Mouse (Mus musculus) A20 (cell line): ENCODE data around the gene Man1a2.

Experiments
- DNase-seq: peaks from one replicate; pipeline ENCODE4 v3.0.0-alpha.2; 2011; ENCODE audit warnings: low read depth, low spot score

Gene Man1a2

DNA sequence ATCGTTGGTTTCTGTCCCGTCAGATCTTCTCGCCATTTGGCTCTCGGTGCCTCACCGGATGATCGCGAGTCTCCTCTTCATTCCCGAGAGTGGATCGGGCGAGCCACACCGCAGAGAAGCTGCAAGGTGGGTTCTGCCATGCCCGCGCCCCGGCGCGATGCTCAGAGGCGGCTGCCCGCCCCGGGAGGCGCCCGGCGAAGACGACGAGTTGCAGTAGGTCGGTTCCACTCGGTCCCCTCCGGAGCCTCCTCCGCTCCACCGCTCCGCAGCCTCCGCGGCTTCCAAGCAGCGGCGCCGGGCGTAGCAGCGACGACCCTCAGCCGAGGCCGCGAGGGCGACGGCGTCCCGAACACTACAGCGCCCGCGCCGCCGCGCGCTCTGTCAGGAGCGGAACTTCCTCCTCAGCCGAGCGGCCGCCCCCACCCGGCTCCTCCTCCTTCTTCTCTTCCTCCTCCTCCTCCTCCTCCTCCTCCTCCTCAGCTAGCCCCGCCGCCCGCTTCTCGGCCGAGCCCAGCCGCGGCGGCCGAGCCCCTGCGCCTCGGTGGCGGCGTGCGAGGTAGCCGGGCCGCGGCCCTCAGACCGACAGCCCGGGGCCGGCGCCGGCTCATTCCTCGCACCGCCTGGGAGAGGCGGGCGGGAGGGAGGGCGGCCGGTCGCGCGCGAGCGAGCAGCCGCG, at the start of gene Man1a2:
TSS of gene Man1a2 (minus strand) at position 417 of the 676 bp plus-strand sequence.
- peak; percentile 91 for DNase-seq

DNA sequence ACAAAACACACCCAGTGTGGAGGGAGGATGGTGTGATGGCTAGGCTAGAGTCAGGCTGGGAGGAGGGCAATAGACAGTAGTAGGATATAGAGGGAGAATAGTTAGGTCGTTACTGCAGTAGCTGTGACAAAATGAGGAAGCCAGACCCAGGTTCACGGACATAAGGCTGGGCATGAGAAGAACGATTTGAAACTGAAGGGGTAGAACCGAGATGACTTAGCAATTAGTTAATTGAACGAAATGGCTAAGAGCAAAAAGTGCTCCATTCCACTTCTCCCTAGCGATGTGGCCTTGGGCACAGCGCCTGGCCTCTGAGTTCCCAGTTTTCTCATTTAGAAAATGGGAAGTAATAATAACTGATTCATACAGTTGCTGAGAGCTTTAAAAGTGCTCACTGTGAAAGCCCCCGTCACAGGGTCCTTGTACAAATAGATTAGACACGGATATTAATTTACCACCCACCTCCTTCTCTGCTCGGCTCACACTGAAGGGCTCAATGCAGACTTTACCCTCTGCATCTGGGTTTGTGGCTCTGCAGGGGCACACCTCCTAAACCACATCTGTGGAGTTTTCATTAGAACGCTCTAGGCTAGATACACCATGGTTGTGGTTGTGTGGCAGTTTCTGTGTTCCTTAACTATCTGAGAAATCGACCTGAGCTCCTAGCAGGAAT, 49.3 kb upstream of the Man1a2 start:
- DNase-seq = peak; percentile 35

DNA sequence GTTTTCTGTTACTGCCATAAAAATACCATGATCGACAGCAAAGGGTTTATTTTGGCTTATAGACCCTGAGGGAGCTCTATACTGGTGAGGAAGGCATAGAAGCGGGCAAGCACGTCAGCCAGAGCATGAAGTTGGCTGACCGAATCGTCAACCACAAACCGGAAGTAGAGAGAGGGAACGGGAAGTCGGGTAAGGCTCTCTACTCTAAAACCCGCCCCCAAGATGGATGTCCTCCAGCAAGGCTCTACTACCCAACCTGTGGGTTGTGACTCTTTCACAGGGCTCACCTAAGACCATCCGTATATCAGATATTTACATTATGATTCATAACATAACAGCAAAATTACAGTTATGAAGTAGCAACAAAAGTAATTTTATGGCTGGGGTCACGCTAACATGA, 46.6 kb upstream of the Man1a2 start:
- DNase-seq = no peak

DNA sequence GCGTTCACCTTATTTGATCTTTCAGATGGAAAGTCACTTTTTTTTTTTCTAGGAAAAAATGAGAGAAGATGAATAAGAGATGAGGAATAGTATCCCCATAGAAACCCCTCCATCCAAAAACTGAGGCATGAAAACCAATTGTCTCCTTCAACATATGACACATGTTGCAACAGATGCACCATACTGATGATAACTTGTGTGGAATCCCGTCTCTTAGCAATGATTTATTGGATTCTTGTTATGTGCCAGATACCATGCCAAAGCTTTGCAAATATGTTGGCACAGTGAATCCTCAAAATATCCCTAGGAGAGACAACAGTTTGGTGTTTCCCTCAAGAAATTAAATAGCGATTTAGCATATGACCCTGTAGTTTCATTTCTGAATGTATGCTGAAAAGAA, 46.0 kb upstream of the Man1a2 start:
- DNase-seq = no peak

DNA sequence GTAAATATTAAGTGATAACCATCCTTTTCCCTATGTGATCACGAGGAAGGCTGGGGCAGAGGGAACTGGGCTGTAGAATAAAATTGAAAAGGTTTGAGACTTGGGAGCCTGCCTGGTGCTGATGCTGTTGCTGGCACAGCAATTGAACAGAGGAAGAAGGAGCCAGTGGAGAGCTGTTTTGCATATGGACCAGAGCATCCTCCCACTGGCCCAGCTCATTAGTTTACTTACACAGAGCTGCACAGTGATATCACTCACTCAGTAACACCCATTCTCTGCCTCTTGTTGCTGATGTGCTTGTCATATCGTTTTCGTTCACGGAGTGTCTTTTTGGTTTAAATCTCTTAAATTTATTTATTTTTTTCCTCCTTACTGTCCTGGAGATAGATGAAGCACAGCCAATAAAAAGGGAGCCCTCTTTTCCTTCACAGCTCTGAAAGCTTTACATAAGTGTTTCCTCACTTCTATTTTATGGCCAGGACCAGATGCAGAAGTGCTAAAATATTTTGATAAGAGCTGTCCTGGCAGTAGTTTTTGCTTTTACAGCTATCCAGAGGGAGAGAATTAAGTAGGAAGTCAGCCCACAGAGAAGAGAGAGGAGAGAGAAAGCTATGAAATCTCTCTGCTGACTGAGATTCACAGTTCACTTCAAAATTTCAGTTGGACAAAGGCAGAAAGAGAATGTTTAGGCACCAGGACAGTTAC, 42.9 kb upstream of the Man1a2 start:
- no peak for DNase-seq

DNA sequence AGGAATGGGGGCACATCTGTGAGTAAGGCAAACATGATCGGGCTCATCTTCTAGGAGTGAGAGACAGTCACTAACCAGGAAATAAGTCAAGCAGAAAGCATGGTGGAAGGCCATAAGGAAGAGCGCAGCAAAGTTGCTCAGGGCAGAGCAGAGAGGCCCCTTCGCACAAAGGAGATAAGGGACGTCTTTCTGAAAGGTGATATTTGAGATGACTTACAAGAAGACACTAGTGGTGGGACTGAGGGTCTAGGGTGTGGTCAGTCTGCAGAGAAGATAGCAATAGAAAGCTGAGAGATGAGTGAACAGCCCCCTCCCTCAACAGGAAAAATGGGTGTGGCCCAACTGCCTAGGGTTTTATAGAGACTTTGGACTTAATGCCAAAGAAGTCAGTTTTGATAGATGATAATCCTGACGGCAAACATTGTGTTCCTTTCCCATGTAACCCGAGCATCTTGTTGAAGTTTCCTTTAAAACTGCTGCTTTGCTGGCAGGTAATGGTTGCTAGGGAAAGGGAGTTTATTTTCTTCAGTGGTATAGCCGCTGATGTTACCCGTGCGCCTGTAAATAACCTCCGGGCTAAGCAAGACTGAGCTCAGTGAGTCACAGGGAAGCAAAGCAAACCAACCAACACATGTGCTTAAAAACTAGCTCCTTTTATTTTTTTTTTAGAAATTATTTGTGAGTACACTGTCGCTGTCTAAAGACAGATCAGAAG, 40.8 kb upstream of the Man1a2 start:
- DNase-seq = no peak

DNA sequence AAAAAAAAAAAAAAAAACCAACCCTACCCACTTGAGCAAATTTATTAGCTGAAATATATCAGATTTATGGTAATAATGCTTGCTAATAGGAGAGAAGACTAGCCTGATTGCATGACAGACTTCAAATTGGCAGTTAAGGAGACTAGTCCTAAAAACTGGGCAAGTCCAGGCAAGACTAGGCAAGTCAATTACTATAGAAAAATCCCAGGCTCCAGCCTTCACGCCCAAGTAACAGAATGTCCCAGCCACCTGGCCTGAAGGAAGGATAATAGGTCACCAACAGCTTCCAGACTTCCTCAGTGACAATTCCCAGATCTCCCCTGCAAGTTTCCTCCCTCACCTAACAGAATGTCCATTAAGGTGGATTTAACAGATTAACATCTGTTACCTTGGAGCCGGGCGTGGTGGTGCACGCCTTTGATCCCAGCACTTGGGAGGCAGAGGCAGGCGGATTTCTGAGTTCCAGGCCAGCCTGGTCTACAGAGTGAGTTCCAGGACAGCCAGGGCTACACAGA, 35.5 kb upstream of the Man1a2 start:
- no peak for DNase-seq

DNA sequence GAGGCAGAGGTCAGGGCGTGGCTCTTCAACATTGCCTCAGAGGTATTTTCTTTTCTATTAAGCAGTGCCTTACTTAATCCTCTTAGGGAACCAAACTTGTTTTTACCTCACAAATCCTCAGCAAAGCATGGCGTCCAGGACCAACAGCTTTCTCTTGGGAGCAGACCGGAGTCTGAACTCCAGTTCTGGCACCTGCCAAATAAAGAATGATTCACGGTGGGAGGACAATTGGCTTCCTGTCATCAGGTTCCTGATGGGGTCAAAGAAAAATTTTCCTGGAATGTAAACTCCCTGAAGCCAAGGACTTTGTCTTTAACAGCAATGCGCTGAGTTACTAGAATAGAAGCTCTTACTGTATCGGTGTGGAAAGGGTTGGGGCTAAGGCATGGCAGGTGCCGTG, 30.9 kb upstream of the Man1a2 start:
- DNase-seq = no peak

DNA sequence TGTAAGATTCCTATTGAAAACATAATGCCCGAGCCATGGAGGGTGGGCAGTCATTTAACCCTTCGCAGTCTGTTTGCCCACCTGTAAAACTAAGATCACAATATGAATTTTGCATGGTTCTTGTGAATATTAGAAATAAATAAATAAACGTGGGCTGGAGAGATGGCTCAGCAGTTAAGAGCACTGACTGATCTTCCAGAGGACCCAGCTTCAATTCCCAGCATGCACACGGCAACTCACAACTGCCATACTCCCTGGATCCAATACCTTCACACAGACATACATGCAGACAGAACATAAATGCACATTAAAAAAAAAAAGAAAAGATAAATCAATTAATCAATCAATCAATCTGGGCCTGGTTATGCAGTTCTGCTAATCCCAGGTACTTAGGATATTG, 30.1 kb upstream of the Man1a2 start:
- DNase-seq = no peak

DNA sequence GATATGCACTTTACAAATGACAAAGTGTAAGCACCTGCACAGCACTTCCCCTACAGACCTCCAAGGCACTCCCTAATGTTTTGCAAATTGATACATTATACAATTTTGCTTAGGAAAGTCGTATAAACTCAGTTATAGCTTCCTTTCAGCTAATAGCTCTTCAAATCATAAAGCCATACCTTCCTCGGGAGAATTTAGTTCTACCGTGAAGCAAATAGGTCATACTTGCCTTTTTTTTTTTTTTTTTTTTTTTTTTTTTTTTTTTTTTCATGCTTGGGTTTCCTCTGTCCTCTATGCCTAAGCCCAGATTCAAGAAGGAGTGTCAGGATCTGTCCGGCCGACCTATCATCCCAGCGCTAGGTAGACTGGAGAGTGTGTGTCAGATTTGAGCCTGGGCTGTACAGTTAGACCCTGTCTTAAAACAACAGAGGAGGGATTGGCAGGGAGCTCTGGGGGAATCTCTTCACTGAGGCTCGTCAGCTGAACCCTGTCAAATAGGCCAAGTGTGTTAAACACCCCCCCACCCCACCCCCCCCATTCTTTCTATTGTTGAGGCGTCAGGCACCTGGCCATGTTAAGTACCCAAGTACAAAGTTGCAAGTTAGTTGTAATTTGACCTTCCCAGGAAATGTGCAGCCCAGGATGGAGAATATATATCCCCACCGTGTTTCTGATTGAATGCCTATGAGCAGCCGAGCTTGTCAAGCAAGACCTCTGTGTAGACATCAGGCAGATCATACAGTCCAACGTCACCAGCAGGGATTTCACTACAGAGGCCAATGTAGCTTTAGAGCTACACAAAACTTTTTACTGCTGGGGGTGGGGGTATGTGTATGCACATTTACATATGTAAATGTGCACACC, 28.1 kb upstream of the Man1a2 start:
- DNase-seq = peak; percentile 48

DNA sequence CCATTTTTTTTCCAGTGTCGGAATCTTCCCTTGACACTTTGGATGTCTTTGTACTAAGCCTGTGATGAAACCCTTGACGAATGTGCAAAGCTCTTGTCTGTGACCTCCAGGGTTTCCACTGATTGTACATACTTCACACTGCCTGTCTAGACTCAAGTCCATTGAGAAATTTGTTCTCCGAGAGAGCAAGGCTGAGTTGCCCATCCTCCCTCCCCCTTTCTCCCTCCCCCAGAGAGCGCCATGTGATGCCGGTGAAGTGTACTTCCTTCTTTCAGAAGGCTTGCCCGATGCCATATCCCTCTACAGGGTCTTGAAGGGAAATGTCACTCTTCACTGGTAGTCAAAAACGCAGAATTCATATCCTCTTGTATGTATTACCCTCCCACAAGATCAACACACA, 26.8 kb upstream of the Man1a2 start:
- DNase-seq = no peak

DNA sequence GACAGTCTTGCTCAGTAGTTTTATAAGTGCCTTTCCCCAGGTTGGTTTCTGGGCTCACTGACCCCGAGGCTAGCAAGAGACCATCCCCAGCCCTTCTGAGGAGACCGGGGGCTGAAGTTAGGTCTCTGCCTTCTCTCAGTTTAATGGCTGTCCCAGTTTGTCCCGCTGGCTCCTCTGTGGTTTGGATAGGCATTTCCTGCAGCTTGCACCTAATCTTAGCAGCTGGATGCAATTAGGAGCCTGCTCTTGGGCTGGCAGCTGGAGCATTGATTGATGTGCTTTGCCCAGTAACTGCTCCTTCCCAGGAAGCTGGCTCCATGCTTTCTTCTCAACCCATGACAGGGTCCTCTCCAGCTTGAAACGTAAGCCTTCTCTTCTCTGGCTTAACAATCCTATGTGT, 26.2 kb upstream of the Man1a2 start:
- DNase-seq = no peak

DNA sequence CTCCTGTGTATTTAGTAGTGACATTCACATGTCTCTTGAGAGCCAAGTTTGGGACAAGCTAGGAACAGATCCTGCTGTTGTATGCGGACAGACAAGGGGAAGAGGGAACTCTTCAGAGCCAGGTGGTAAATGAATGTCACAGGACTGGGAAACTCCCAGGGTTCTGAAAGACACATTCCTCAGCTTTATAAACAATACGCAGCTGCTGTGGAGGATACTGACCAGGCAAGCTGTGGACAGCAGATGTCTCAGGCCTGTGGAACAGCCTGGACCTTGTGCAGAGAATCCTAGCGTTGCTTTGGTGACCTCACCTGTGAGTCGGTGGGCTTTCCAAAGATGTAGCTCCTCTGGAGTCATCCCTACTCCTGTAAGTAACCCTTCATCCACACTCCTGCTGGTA, 21.8 kb upstream of the Man1a2 start:
- DNase-seq = no peak

DNA sequence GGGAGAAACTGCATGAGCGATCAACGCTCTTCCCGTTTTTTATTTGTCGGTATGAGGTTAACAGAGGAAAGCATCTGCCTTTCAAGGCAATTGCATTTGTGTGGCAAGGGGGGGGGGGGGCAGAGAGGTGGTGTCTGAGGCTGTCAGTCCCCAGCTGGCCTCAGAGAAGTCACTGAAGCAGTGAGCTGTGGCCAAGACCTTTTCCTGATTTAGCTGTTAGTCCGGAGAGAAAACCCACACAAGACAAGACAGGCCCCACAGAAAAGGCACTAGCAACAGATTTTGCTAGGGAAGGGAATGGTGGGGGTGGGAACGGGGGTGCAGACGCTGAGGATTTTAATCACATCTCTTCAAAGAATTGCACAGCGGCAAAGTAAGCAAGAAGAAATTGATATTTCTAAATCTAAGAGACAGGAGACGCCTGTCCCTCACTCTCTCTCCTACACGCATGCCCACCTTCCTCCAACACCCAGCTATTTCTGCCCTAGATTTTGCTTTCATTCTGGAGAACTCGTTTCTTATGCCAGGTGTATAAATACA, 19.9 kb upstream of the Man1a2 start:
- DNase-seq = peak; percentile 85

DNA sequence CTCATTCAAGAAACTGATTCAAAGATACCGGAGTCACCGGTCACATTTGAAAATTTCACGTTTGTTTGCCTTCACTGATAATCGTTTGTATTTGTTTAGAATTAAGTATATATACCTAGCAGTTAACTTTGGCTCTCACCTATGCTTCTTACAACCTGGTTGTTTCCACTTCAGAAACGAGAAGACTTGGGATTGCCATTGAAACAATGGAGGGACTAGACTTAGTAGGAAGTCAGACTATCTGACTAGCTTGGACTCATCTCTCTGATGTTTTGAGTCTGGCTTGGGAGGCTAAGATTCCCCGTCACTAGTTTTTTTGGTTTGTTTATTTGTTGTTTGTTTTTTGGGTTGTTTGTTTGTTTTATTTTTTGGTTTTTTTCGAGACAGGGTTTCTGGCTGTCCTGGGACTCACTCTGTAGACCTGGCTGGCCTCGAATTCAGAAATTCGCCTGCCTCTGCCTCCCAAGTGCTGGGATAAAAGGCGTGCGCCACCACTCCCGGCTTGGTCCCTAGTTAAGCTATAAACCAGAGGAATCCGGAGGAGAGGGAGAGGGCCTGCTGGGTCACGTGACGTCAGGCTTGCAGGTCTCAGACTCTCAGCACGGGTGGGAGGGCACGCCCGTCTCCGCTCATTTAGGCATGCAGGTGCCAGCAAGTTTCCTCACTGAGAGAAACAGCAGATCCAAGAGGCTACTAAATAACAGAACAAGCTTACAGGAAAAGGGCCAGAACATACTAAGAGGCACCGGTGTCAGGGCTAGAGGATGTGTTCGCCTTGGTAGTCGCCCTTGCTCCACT, 18.7 kb upstream of the Man1a2 start:
- peak; percentile 70 for DNase-seq

DNA sequence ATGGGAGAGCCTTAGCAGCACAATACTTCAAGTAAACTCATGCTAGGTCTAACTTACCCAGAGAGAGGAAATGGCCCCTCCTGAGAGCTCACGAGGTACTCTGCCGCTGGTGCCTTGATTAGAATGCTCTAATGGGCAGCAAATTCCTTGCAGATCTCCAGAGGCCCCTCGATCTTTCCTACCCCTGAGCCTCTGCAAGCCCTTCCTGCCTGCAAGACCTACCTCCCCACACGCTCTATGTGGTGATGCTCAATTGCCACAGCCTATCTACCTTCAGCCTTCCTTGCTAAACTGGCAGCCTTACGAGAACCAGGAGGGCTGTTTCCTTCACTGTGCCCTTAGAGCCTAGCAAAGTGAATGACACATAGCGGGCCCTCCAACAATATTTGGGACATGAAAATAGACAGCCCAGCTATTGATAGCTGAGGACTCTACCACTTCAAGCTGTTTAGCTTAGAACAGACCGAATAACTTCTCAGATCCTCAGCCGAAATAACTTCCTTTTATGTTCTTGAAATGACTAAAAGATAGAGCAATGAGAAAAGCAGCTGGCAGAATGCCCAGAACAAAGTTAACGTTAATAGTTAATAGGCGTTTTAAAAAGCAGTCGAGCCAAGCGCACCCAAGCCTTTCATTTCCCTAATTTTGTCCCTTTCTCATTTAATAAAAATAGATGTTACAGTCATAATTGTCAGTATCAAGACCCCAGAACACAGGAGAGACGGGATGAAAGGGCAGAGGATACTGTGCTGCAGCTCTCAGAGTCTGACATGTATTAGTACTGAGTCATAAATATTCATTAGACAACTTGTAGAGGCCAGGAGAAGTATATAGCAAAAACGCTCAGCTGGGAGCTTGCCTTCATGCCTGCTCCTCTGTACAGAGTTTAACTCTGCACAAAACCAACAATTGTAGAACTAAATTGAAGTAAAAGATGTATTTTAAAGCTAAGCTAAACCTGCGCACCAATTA, 17.9 kb upstream of the Man1a2 start:
- DNase-seq = peak; percentile 91

DNA sequence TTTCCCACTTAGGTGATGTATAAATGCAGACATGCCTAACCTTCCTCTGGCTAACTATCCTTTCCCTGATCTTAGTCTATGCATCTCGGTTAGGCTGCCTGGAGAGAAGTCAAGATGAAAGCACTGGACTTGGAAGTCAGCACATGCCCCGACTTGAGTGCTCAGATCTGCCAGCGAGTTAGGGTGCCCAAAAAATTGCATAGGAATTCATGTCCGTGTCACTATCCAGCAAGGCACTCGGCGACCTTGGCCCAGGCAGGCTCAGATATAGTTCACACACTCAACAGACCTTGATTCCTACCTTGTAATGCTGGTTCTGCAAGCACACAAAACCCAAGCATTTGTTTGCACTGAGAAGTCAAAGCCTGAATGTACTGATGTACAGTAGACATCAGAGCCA, 3.4 kb upstream of the Man1a2 start:
- no peak for DNase-seq

DNA sequence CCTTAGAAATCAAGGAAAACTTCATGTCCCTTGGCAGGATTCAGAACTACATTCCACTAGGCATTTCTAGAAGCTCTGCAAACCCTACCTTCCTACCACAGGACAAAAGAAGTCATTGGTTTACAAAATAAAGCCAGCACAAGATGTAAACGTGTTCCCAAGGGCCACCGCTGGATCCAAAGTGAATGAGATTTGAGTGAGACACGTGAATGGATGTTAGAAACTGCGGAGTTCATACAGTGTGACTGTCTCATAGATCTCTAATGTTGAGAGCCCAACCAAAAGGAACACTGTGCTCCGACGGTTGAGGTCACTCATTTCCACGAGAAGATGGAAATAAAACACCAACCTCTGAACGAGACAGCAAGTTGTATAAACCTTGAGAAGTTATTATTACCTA, 1.5 kb upstream of the Man1a2 start:
- DNase-seq = no peak
